Mouse (Mus musculus) CD4-positive, CD25-positive, alpha-beta regulatory T cell, adult 2 months (primary cell): ENCODE measurements around the gene Extl1.

Source experiments
- DNase-seq: peaks from one replicate; pipeline ENCODE4 v3.0.0-alpha.2; 2012; ENCODE audit warnings: low read depth, low spot score

The Extl1 gene

GRCm38 (mm10) chr4:134314081-134314655, 69.5 kb downstream of the Extl1 start:
- no peak for DNase-seq

- peak; percentile 45 for DNase-seq
Observed at GRCm38 (mm10) chr4:134312901-134313300, 70.7 kb downstream of the Extl1 start.

- DNase-seq: no peak
Observed at GRCm38 (mm10) chr4:134312341-134312740, 71.3 kb downstream of the Extl1 start.

GRCm38 (mm10) chr4:134311784-134312183, 71.9 kb downstream of the Extl1 start:
- no peak for DNase-seq

GRCm38 (mm10) chr4:134310656-134311055, 73.0 kb downstream of the Extl1 start:
- no peak for DNase-seq

GRCm38 (mm10) chr4:134310106-134310505, 73.5 kb downstream of the Extl1 start:
- DNase-seq: no peak

- DNase-seq: peak; percentile 51
Observed at GRCm38 (mm10) chr4:134307367-134308072, 76.1 kb downstream of the Extl1 start.

- no peak for DNase-seq
Observed at GRCm38 (mm10) chr4:134306963-134307362, 76.7 kb downstream of the Extl1 start.
